Mouse (Mus musculus) lung, postnatal 0 days (tissue): ENCODE results near the gene Zfp398. TPM values are rescaled to one million over a fixed set of nuclear protein-coding genes. Genes with fewer than 3 reads are reported as not detected.
A peak's percentile ranks its signal among the peaks of the same experiment; 100 is the strongest.

Experiments used
- ATAC-seq: fragments of 200-750 bp; cut with Nextera tagmentation; 2 replicates; pipeline ENCODE4 v1.8.0; 2017; ENCODE audit warnings: moderate library complexity
- DNase-seq: peaks from one replicate; pipeline ENCODE4 v3.0.0-alpha.2; 2016; ENCODE audit warnings: low spot score
- H3K27ac ChIP-seq: fragments of 300-500 bp; sonication (generic); 2 replicates; pipeline ENCODE4 v1.5.1; 2014; ENCODE audit warnings: antibody characterized with exemption, mild to moderate bottlenecking, low read length, mixed read lengths
- H3K27me3 ChIP-seq: fragments of 300-500 bp; sonication (generic); replicated peaks from 2 replicates; pipeline ENCODE4 v1.6.1; 2014; ENCODE audit warnings: low read length, mixed read lengths; ENCODE audit not compliant: insufficient read depth
- H3K36me3 ChIP-seq: fragments of 300-500 bp; sonication (generic); 2 replicates; pipeline ENCODE4 v1.6.1; 2014; ENCODE audit warnings: low read length, mixed read lengths; ENCODE audit not compliant: insufficient read depth
- H3K4me1 ChIP-seq: fragments of 300-500 bp; sonication (generic); 2 replicates; pipeline ENCODE4 v1.6.1; 2014; ENCODE audit warnings: antibody characterized with exemption, low read depth, low read length, mixed read lengths; ENCODE audit not compliant: insufficient read depth
- H3K4me2 ChIP-seq: fragments of 300-500 bp; sonication (generic); replicated peaks from 2 replicates; pipeline ENCODE4 v1.6.1; 2014; ENCODE audit warnings: low read depth, mild to moderate bottlenecking, low read length, moderate library complexity, mixed read lengths
- H3K4me3 ChIP-seq: fragments of 300-500 bp; sonication (generic); 2 replicates; pipeline ENCODE4 v1.5.1; 2014; ENCODE audit warnings: low read depth, low read length
- H3K9ac ChIP-seq: fragments of 300-500 bp; sonication (generic); replicated peaks from 2 replicates; pipeline ENCODE4 v1.6.1; 2014; ENCODE audit warnings: low read depth, mild to moderate bottlenecking
- H3K9me3 ChIP-seq: fragments of 300-500 bp; sonication (generic); 2 replicates; pipeline ENCODE4 v1.6.1; 2016; ENCODE audit warnings: low read length, mixed read lengths
- CTCF ChIP-seq: IDR thresholded peaks from 2 replicates; pipeline ENCODE4 v1.5.1; 2016; ENCODE audit warnings: antibody characterized with exemption, mild to moderate bottlenecking
- EP300 ChIP-seq: IDR thresholded peaks from 2 replicates; pipeline ENCODE4 v1.6.1; 2016; ENCODE audit warnings: antibody characterized with exemption, mild to moderate bottlenecking, control low read depth
- WGBS: fragments of 180-500 bp; shearing (Covaris S2); extraction: QIAGEN DNeasy Blood & Tissue Kit; methylation state at CpG from one replicate; pipeline ENCODE4 v1.1.7; 2014; 5-methylcytosine and 5-hydroxymethylcytosine counted together
- polyA plus RNA-seq: library from polyadenylated mRNA; unstranded; fragments of >200 nt; fragmentation: Nextera tagmentation; extraction: Ambion mirVana; gene quantifications from 2 replicates; pipeline ENCODE4 v1.2.1, GENCODE M21; 2015

Gene Zfp398
- polyA plus RNA-seq, 1 experiment from 2014 or later, result 4.7 TPM

GRCm38 (mm10) chr6:47819626-47820325 is 15.7 kb upstream of the Zfp398 start:
- no peak overlapping the region for H3K27ac ChIP-seq
- no peaks in the 10 kb centered on the region for H3K4me1 ChIP-seq
- no peaks in the 10 kb centered on the region for H3K27me3 ChIP-seq
- DNase-seq, result no peak
- no peaks in the 10 kb centered on the region for H3K9me3 ChIP-seq
- H3K9ac ChIP-seq, result no peak overlapping the region
- 92% methylated on average over 23 of the region's 23 CpGs for WGBS
- no peak for ATAC-seq
- no peaks in the 10 kb centered on the region for H3K36me3 ChIP-seq
- no peak overlapping the region for H3K4me3 ChIP-seq
- TF ChIP-seq CTCF (no peak), EP300 (no peak)
- H3K4me2 ChIP-seq, result no peak overlapping the region

DNA sequence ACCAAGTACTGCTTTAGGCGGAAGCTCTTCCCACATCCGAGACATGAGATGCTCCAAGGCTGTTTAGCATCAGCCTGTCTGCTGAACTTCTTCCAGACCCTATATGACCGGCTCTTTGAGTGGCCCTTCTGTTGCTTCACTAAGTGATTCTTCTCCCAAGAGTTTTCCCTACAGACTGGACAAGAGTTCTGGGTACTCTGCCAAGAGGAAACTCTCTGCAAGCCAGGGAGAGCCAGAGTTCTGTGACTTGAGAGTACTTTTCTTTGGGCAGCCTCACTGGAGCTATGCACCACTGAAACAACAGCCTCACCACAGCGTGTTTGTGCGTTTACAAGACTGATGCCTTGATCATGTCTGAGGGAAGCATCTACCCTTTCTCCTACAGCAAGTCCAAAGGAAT is 14.2 kb upstream of the Zfp398 start:
- peak; percentile 51 for DNase-seq
- H3K4me1 ChIP-seq, result no peaks in the 10 kb centered on the region
- no peaks in the 10 kb centered on the region for H3K27me3 ChIP-seq
- no peak overlapping the region for H3K4me2 ChIP-seq
- H3K9me3 ChIP-seq, result no peaks in the 10 kb centered on the region
- H3K36me3 ChIP-seq, result no peaks in the 10 kb centered on the region
- ATAC-seq, result peak; percentile 23; the same call in 1 of the 2 replicates
- whole genome bisulfite sequencing, result 79% methylated on average over 5 of the region's 5 CpGs
- H3K9ac ChIP-seq, result no peak overlapping the region
- no peak overlapping the region for H3K27ac ChIP-seq
- no peak for TF ChIP-seq CTCF
- no peak for TF ChIP-seq EP300
- H3K4me3 ChIP-seq, result no peak overlapping the region

DNA sequence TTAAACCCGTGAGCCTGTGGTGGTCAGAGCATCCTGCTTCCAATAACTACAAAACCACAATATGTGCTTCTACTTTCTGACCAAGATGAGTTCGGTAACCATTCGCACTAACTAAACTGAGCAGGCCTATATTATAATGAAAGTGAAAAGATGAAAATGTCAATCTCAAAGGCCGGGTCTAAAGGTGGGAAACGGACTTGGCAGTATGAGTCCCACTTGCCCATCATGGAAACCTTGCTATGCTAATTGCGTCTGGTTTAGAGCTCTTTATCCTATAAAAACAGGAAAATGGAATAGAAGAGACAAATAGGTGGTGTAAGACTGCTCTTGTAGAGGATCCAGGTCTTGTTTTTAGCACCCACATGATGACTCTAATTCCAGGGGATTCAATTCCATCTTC is 13.7 kb upstream of the Zfp398 start:
- Histone ChIP-seq H3K27ac (no peak overlapping the region), H3K4me3 (no peak overlapping the region), H3K27me3 (no peaks in the 10 kb centered on the region), H3K4me2 (no peak overlapping the region), H3K9ac (no peak overlapping the region), H3K36me3 (no peaks in the 10 kb centered on the region), H3K4me1 (no peaks in the 10 kb centered on the region), H3K9me3 (no peaks in the 10 kb centered on the region)
- ATAC-seq (no peak), DNase-seq (no peak)
- no peak for TF ChIP-seq CTCF
- TF ChIP-seq EP300, result no peak
- 89% methylated on average over 6 of the region's 6 CpGs for WGBS

DNA sequence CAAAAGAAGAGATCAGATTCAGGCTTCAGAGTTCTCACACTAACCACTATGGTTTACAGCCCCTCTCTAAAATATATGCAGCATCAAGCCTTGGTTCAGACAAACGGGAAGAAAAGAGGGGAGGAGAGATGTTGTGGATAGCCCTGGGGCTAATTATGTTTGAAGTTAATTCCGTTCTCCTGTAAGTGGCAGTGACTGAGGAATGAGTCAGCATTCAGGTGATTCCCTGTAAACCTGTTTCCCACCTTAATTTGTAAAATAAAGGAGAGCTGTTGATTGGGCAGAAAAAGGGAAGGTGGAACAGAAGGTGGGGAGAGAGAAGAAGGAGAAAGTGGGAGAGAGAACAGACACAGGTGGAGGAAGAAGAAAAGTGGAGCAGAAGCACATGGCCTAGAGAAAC is 11.2 kb upstream of the Zfp398 start:
- no peak for ATAC-seq
- no peak overlapping the region for H3K4me2 ChIP-seq
- no peak overlapping the region for H3K9ac ChIP-seq
- H3K4me3 ChIP-seq, result no peak overlapping the region
- no peaks in the 10 kb centered on the region for H3K4me1 ChIP-seq
- WGBS, result 83% methylated on average over 2 of the region's 2 CpGs
- H3K9me3 ChIP-seq, result no peaks in the 10 kb centered on the region
- no peaks in the 10 kb centered on the region for H3K27me3 ChIP-seq
- no peak for DNase-seq
- no peak for TF ChIP-seq EP300
- no peak for TF ChIP-seq CTCF
- H3K36me3 ChIP-seq, result no peaks in the 10 kb centered on the region
- H3K27ac ChIP-seq, result no peak overlapping the region

- Histone ChIP-seq H3K9me3 (no peaks in the 10 kb centered on the region), H3K4me1 (no peaks in the 10 kb centered on the region), H3K27ac (no peak overlapping the region), H3K4me3 (no peak overlapping the region), H3K27me3 (no peaks in the 10 kb centered on the region), H3K9ac (no peak overlapping the region), H3K36me3 (no peaks in the 10 kb centered on the region), H3K4me2 (no peak overlapping the region)
- DNase-seq, result no peak
- TF ChIP-seq CTCF (no peak), EP300 (no peak)
- no peak for ATAC-seq
- WGBS, result 89% methylated on average over 4 of the region's 4 CpGs
Observed at GRCm38 (mm10) chr6:47827462-47827861, 8.0 kb upstream of the Zfp398 start.

GRCm38 (mm10) chr6:47828950-47829349 is 6.5 kb upstream of the Zfp398 start:
- no peak overlapping the region for H3K27ac ChIP-seq
- no peaks in the 10 kb centered on the region for H3K27me3 ChIP-seq
- no peak overlapping the region for H3K4me3 ChIP-seq
- H3K9ac ChIP-seq, result no peak overlapping the region
- DNase-seq (peak; percentile 89), ATAC-seq (peak; percentile 47)
- TF ChIP-seq CTCF (peak; percentile 80), EP300 (no peak)
- H3K36me3 ChIP-seq, result no peaks in the 10 kb centered on the region
- H3K4me2 ChIP-seq, result no peak overlapping the region
- H3K9me3 ChIP-seq, result no peaks in the 10 kb centered on the region
- no peaks in the 10 kb centered on the region for H3K4me1 ChIP-seq
- WGBS, result 18% methylated on average over 1 of the region's 1 CpGs
